Comparison of ENCODE assay signal across 25 mouse cellular contexts in the genomic region with DNA sequence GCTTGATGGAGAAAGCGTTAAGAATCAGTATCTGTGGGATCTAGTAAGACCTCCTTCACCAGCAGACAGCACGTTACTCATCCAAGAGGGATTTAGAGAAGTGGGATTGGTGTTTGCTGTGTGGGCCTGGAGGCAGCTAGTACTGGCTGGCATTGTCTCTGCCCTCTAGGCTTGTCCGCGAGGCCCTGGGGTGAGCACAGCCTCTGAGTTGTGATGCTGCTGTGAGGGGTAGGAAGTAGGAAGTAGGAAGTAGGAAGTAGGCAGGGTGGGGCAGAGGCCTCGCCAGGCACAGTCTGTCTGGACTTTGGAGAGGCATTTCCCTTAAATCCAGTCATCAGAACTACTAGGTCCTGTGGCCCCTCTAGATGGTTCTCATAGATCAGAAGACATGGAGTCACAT. TPM values are rescaled to one million over a fixed set of nuclear protein-coding genes. Genes with fewer than 3 reads are reported as not detected.
A peak's percentile ranks its signal among the peaks of the same experiment; 100 is the strongest.
DNase-seq lines count a peak whose midpoint lies in the region; ATAC-seq and TF ChIP-seq lines count a peak whose summit lies in the region.
"Had no signal": no experiment of that assay in that cellular context is flagged by ENCODE, and none has a peak within 500 bp of the region (broad histone marks: within the 10 kb centered on the region; RNA-seq: fewer than 3 reads in every experiment).

No protein-coding gene starts in this region.

- no peak for ATAC-seq in midbrain, embryonic 11.5 days (ENCODE audit: low FRiP score)
- ATAC-seq in midbrain, embryonic 13.5 days: no peak
- no peak for ATAC-seq in inflammation-experienced regulatory T-cells, adult 6 months
- ATAC-seq: forebrain, embryonic 16.5 days had no signal

- H3K4me1 ChIP-seq in midbrain, embryonic 11.5 days (ENCODE audit: control insufficient read depth, insufficient read depth, low read length): no peaks in the 10 kb centered on the region
- H3K4me1 ChIP-seq in midbrain, embryonic 13.5 days (replicated peaks): peaks cover 3% of the 10 kb centered on the region
- H3K4me1 ChIP-seq in kidney, adult 2 months (ENCODE audit: control insufficient read depth, insufficient read depth, low read length): no peaks in the 10 kb centered on the region
- H3K4me1 ChIP-seq: midbrain, embryonic 12.5 days had no signal

- DNase-seq in heart, adult 11 months: peak; percentile 91
- no peak for DNase-seq in heart, adult 8-10 months (ENCODE audit: low spot score)
- DNase-seq in midbrain, embryonic 11.5 days (ENCODE audit: low spot score, missing footprints): peak; percentile 60
- peak; percentile 39 for DNase-seq in lung, postnatal 36 days
- DNase-seq in kidney, adult 2 months: no peak
- DNase-seq in B cell, adult 2 months: no peak
- DNase-seq: adrenal gland, postnatal 14 days; cerebellum, adult 11-12 months; cerebellum, postnatal 10 days; gastrocnemius, postnatal 10 days; heart, adult 18-20 months; heart, postnatal 14 days; kidney, adult 18-20 months; kidney, postnatal 36 days; layer of hippocampus, postnatal 36 days; liver had no signal

- 0 out of 2 replicates have a peak, but pooled peaks cover 5% of the 10 kb centered on the region for H3K36me3 ChIP-seq in midbrain, embryonic 11.5 days (ENCODE audit: control insufficient read depth, insufficient read depth, low read length)
- peaks cover 12% of the 10 kb centered on the region for H3K36me3 ChIP-seq in midbrain, embryonic 13.5 days
- H3K36me3 ChIP-seq in kidney, adult 2 months (ENCODE audit: control insufficient read depth, insufficient read depth, low read length): no peaks in the 10 kb centered on the region

- no peak overlapping the region for H3K9ac ChIP-seq in midbrain, embryonic 11.5 days (ENCODE audit: low read length)
- no peak overlapping the region for H3K9ac ChIP-seq in midbrain, embryonic 13.5 days (replicated peaks)
- H3K9ac ChIP-seq: hindbrain, embryonic 15.5 days; liver, embryonic 14.5 days; midbrain, embryonic 12.5 days had no signal

- no peak for TF ChIP-seq CTCF in kidney, adult 2 months (conservative IDR thresholded peaks at IDR 0.05; ENCODE audit: insufficient read depth, insufficient read length, low read depth, low read length)

- WGBS in midbrain, embryonic 11.5 days: 70% methylated on average over 5 of the region's 5 CpGs
- 73% methylated on average over 5 of the region's 5 CpGs for WGBS in midbrain, embryonic 13.5 days
- 77% methylated on average over 5 of the region's 5 CpGs for WGBS in kidney, adult 2 months

- no peaks in the 10 kb centered on the region; the same call in 1 of the 2 replicates for H3K9me3 ChIP-seq in midbrain, embryonic 11.5 days (ENCODE audit: control insufficient read depth, low read length)
- no peaks in the 10 kb centered on the region for H3K9me3 ChIP-seq in midbrain, embryonic 13.5 days
- H3K9me3 ChIP-seq: hindbrain, embryonic 15.5 days; midbrain, embryonic 12.5 days had no signal

- H3K4me3 ChIP-seq in midbrain, embryonic 11.5 days (ENCODE audit: low read depth, low read length): no peak overlapping the region
- H3K4me3 ChIP-seq in midbrain, embryonic 13.5 days (replicated peaks): no peak overlapping the region
- H3K4me3 ChIP-seq in kidney, adult 2 months (ENCODE audit: insufficient read depth, low read depth, low read length): no peak overlapping the region
- H3K4me3 ChIP-seq: erythroblast, embryonic 14.5 days; hindbrain, embryonic 10.5 days; hindbrain, embryonic 15.5 days; midbrain, embryonic 12.5 days had no signal

- H3K27ac ChIP-seq in midbrain, embryonic 11.5 days (ENCODE audit: low read depth, low read length): no peak overlapping the region
- H3K27ac ChIP-seq in midbrain, embryonic 13.5 days: no peak overlapping the region
- no peak overlapping the region for H3K27ac ChIP-seq in kidney, adult 2 months (ENCODE audit: insufficient read depth, low read depth, low read length)
- H3K27ac ChIP-seq: hindbrain, embryonic 10.5 days; hindbrain, embryonic 15.5 days; liver, embryonic 14.5 days; macrophage; midbrain, embryonic 12.5 days had no signal

- no peak overlapping the region for H3K4me2 ChIP-seq in midbrain, embryonic 11.5 days
- no peak overlapping the region for H3K4me2 ChIP-seq in midbrain, embryonic 13.5 days (replicated peaks)
- H3K4me2 ChIP-seq: hindbrain, embryonic 15.5 days; midbrain, embryonic 12.5 days had no signal

- H3K27me3 ChIP-seq in midbrain, embryonic 11.5 days (ENCODE audit: control insufficient read depth, insufficient read depth, low read length): no peaks in the 10 kb centered on the region
- no peaks in the 10 kb centered on the region for H3K27me3 ChIP-seq in midbrain, embryonic 13.5 days
- no peaks in the 10 kb centered on the region for H3K27me3 ChIP-seq in kidney, adult 2 months (replicated peaks; ENCODE audit: control insufficient read depth, insufficient read depth, low read length)
- H3K27me3 ChIP-seq: hindbrain, embryonic 15.5 days; midbrain, embryonic 12.5 days had no signal

- no peak for TF ChIP-seq POLR2A in kidney, adult 2 months (IDR thresholded peaks at IDR 0.05; ENCODE audit: low read depth, low read length)

RNA-seq across cellular contexts. Expression of a gene that starts 50.6 kb away (rescaled TPM):
- total RNA-seq in heart, adult 8-10 months (2022): 10 to 100 TPM; 53.7 to 77.4 (median 69.0) TPM
- polyA plus RNA-seq in midbrain, embryonic 11.5 days (2014; fragmentation: Nextera tagmentation; extraction: Ambion mirVana): 11.4 and 11.9 TPM in 2 replicates
- polyA plus RNA-seq in midbrain, embryonic 13.5 days (2015; fragmentation: Nextera tagmentation; extraction: Ambion mirVana): 8.2 and 9.4 TPM in 2 replicates
- 10 to 100 TPM in 2 of 3 experiments, 1 to 10 TPM in 1; 3.3 to 14.3 (median 12.6) TPM for polyA plus RNA-seq in inflammation-experienced regulatory T-cells, adult 6 months (2017; shearing (Covaris generic))
- polyA plus RNA-seq in kidney, adult 2 months (2012; rRNA removed): 23.8 and 27.3 TPM in 2 replicates

Comparison
In these comparisons a context has a peak if more than half of its experiments do, and no peak if none do; other contexts are left out.
1. DNase-seq: peak in heart, adult 11 months (single experiment), midbrain, embryonic 11.5 days (single experiment) and lung, postnatal 36 days (single experiment); none in heart, adult 8-10 months (single experiment), kidney, adult 2 months (single experiment) and B cell, adult 2 months (0 of 2).